Mouse (Mus musculus) forebrain, embryonic 15.5 days (tissue): Measurements from ENCODE around the gene Commd7. TPM values are rescaled to one million over a fixed set of nuclear protein-coding genes. Genes with fewer than 3 reads are reported as not detected.
A peak's percentile ranks its signal among the peaks of the same experiment; 100 is the strongest.

Experiments used
- ATAC-seq: fragments of 200-750 bp; cut with Nextera tagmentation; replicated peaks from 2 replicates; pipeline ENCODE4 v1.8.0; 2017; ENCODE audit warnings: mild to moderate bottlenecking, moderate TSS enrichment, moderate library complexity
- H3K27ac ChIP-seq: fragments of 300-500 bp; sonication (generic); replicated peaks from 2 replicates; pipeline ENCODE4 v1.5.1; 2015; ENCODE audit warnings: mild to moderate bottlenecking, inconsistent platforms
- H3K27me3 ChIP-seq: fragments of 300-500 bp; sonication (generic); 2 replicates; pipeline ENCODE4 v1.6.1; 2015; ENCODE audit warnings: inconsistent platforms
- H3K36me3 ChIP-seq: fragments of 300-500 bp; sonication (generic); 2 replicates; pipeline ENCODE4 v1.6.1; 2015; ENCODE audit warnings: mild to moderate bottlenecking, inconsistent platforms
- H3K4me1 ChIP-seq: fragments of 300-500 bp; sonication (generic); 2 replicates; pipeline ENCODE4 v1.6.1; 2015; ENCODE audit warnings: inconsistent platforms
- H3K4me2 ChIP-seq: fragments of 300-500 bp; sonication (generic); replicated peaks from 2 replicates; pipeline ENCODE4 v1.6.1; 2015; ENCODE audit warnings: mild to moderate bottlenecking, inconsistent platforms
- H3K4me3 ChIP-seq: fragments of 300-500 bp; sonication (generic); 2 replicates; pipeline ENCODE4 v1.5.1; 2015; ENCODE audit warnings: mild to moderate bottlenecking, inconsistent platforms
- H3K9ac ChIP-seq: fragments of 300-500 bp; sonication (generic); replicated peaks from 2 replicates; pipeline ENCODE4 v1.6.1; 2015; ENCODE audit warnings: mild to moderate bottlenecking, inconsistent platforms
- H3K9me3 ChIP-seq: fragments of 300-500 bp; sonication (generic); 2 replicates; pipeline ENCODE4 v1.6.1; 2016; ENCODE audit warnings: inconsistent platforms
- WGBS: fragments of 180-500 bp; shearing (Covaris S2); methylation state at CpG from one replicate; pipeline ENCODE4 v1.1.7; 2015; ENCODE audit warnings: mixed read lengths; 5-methylcytosine and 5-hydroxymethylcytosine counted together
- polyA plus RNA-seq: library from polyadenylated mRNA; unstranded; fragments of >200 nt; fragmentation: Nextera tagmentation; extraction: Ambion mirVana; gene quantifications from 2 replicates; pipeline ENCODE4 v1.2.1, GENCODE M21; 2015

The Commd7 gene
- polyA plus RNA-seq, 1 experiment from 2014 or later = 104 TPM

GRCm38 (mm10) chr2:153618439-153618838 lies 14.1 kb downstream of the Commd7 start:
- no peak overlapping the region for H3K9ac ChIP-seq
- no peak overlapping the region for H3K4me2 ChIP-seq
- H3K36me3 ChIP-seq = peaks cover 55% of the 10 kb centered on the region
- WGBS = 95% methylated on average over 6 of the region's 6 CpGs
- no peak overlapping the region for H3K27ac ChIP-seq
- no peaks in the 10 kb centered on the region for H3K27me3 ChIP-seq
- no peak for ATAC-seq
- no peaks in the 10 kb centered on the region for H3K9me3 ChIP-seq
- H3K4me1 ChIP-seq = 0 out of 2 replicates have a peak, but pooled peaks cover 3% of the 10 kb centered on the region
- H3K4me3 ChIP-seq = no peak overlapping the region

- no peak for ATAC-seq
- H3K27ac ChIP-seq = no peak overlapping the region
- 92% methylated on average over 3 of the region's 3 CpGs for WGBS
- H3K4me3 ChIP-seq = no peak overlapping the region
- no peak overlapping the region for H3K9ac ChIP-seq
- H3K9me3 ChIP-seq = no peaks in the 10 kb centered on the region
- no peak overlapping the region for H3K4me2 ChIP-seq
- H3K27me3 ChIP-seq = no peaks in the 10 kb centered on the region
- peaks cover 4% of the 10 kb centered on the region for H3K4me1 ChIP-seq
- peaks cover 44% of the 10 kb centered on the region for H3K36me3 ChIP-seq
These were observed 15.7 kb downstream of the Commd7 start for GRCm38 (mm10) chr2:153616893-153617292.

GRCm38 (mm10) chr2:153612594-153613281 lies 19.8 kb downstream of the Commd7 start:
- H3K4me2 ChIP-seq = no peak overlapping the region
- 26% methylated on average over 3 of the region's 3 CpGs for WGBS
- no peaks in the 10 kb centered on the region for H3K27me3 ChIP-seq
- H3K27ac ChIP-seq = peak overlapping the region; percentile 25
- no peak overlapping the region for H3K9ac ChIP-seq
- 0 out of 2 replicates have a peak, but pooled peaks cover 4% of the 10 kb centered on the region for H3K36me3 ChIP-seq
- ATAC-seq = no peak
- peaks cover 39% of the 10 kb centered on the region for H3K4me1 ChIP-seq
- no peak overlapping the region for H3K4me3 ChIP-seq
- H3K9me3 ChIP-seq = no peaks in the 10 kb centered on the region

- ATAC-seq = no peak
- Histone ChIP-seq H3K4me2 (no peak overlapping the region), H3K4me1 (peaks cover 42% of the 10 kb centered on the region), H3K9ac (no peak overlapping the region), H3K36me3 (no peaks in the 10 kb centered on the region), H3K9me3 (no peaks in the 10 kb centered on the region), H3K27ac (no peak overlapping the region; the same call in 1 of the 2 replicates), H3K27me3 (no peaks in the 10 kb centered on the region), H3K4me3 (no peak overlapping the region)
- 97% methylated on average over 1 of the region's 1 CpGs for WGBS
These were observed 20.8 kb downstream of the Commd7 start for GRCm38 (mm10) chr2:153611743-153612142.

- Histone ChIP-seq H3K27me3 (no peaks in the 10 kb centered on the region), H3K4me2 (no peak overlapping the region), H3K9ac (0 out of 2 replicates have a peak overlapping the region, but pooled peaks have one; percentile 27), H3K4me1 (peaks cover 42% of the 10 kb centered on the region), H3K4me3 (no peak overlapping the region), H3K36me3 (no peaks in the 10 kb centered on the region), H3K27ac (peak overlapping the region; percentile 89), H3K9me3 (no peaks in the 10 kb centered on the region)
- ATAC-seq = no peak
- WGBS = 69% methylated on average over 7 of the region's 7 CpGs
These were observed 21.3 kb downstream of the Commd7 start for GRCm38 (mm10) chr2:153611241-153611630.

GRCm38 (mm10) chr2:153610426-153611240 lies 21.9 kb downstream of the Commd7 start:
- ATAC-seq = peak; percentile 54
- 15% methylated on average over 14 of the region's 14 CpGs for WGBS
- H3K4me1 ChIP-seq = peaks cover 42% of the 10 kb centered on the region
- no peak overlapping the region for H3K4me2 ChIP-seq
- 0 out of 2 replicates have a peak overlapping the region, but pooled peaks have one; percentile 27 for H3K9ac ChIP-seq
- no peak overlapping the region for H3K4me3 ChIP-seq
- H3K27me3 ChIP-seq = no peaks in the 10 kb centered on the region
- no peaks in the 10 kb centered on the region for H3K36me3 ChIP-seq
- peak overlapping the region; percentile 89 for H3K27ac ChIP-seq
- no peaks in the 10 kb centered on the region for H3K9me3 ChIP-seq

- Histone ChIP-seq H3K4me1 (peaks cover 42% of the 10 kb centered on the region), H3K36me3 (no peaks in the 10 kb centered on the region), H3K9me3 (no peaks in the 10 kb centered on the region), H3K9ac (no peak overlapping the region), H3K4me3 (no peak overlapping the region), H3K27ac (peak overlapping the region; percentile 89), H3K4me2 (no peak overlapping the region), H3K27me3 (no peaks in the 10 kb centered on the region)
- WGBS = 4% methylated on average over 9 of the region's 9 CpGs
- ATAC-seq = peak; percentile 55
These were observed 23.0 kb downstream of the Commd7 start for GRCm38 (mm10) chr2:153609548-153609947.

- no peak overlapping the region for H3K9ac ChIP-seq
These were observed 23.5 kb downstream of the Commd7 start for GRCm38 (mm10) chr2:153609058-153609457.

GRCm38 (mm10) chr2:153607870-153608515 lies 24.6 kb downstream of the Commd7 start:
- Histone ChIP-seq H3K4me3 (no peak overlapping the region), H3K9ac (no peak overlapping the region), H3K27ac (peak overlapping the region; percentile 89), H3K4me1 (peaks cover 42% of the 10 kb centered on the region), H3K4me2 (no peak overlapping the region), H3K27me3 (no peaks in the 10 kb centered on the region), H3K36me3 (no peaks in the 10 kb centered on the region), H3K9me3 (no peaks in the 10 kb centered on the region)
- WGBS = 64% methylated on average over 13 of the region's 13 CpGs
- ATAC-seq = peak; percentile 51; the same call in 1 of the 2 replicates

More at GRCm38 (mm10) chr2:153609058-153609457, 23.5 kb downstream of the Commd7 start:
- Histone ChIP-seq H3K36me3 (no peaks in the 10 kb centered on the region), H3K4me1 (peaks cover 42% of the 10 kb centered on the region), H3K4me3 (no peak overlapping the region), H3K4me2 (no peak overlapping the region), H3K9me3 (no peaks in the 10 kb centered on the region), H3K27ac (peak overlapping the region; percentile 89), H3K27me3 (no peaks in the 10 kb centered on the region)
- 64% methylated on average over 8 of the region's 8 CpGs for WGBS
- ATAC-seq = no peak

- 80% methylated on average over 3 of the region's 3 CpGs for WGBS
- Histone ChIP-seq H3K4me3 (no peak overlapping the region), H3K9ac (no peak overlapping the region), H3K9me3 (no peaks in the 10 kb centered on the region), H3K4me2 (no peak overlapping the region), H3K27ac (no peak overlapping the region), H3K36me3 (no peaks in the 10 kb centered on the region), H3K4me1 (peaks cover 40% of the 10 kb centered on the region), H3K27me3 (no peaks in the 10 kb centered on the region)
- no peak for ATAC-seq
These were observed 26.2 kb downstream of the Commd7 start for GRCm38 (mm10) chr2:153606421-153606820.

GRCm38 (mm10) chr2:153603724-153604123 lies 28.9 kb downstream of the Commd7 start:
- ATAC-seq = no peak
- Histone ChIP-seq H3K4me1 (peaks cover 27% of the 10 kb centered on the region), H3K27ac (no peak overlapping the region), H3K27me3 (no peaks in the 10 kb centered on the region), H3K9ac (no peak overlapping the region), H3K4me3 (no peak overlapping the region), H3K36me3 (no peaks in the 10 kb centered on the region), H3K4me2 (no peak overlapping the region), H3K9me3 (no peaks in the 10 kb centered on the region)
- WGBS = 40% methylated on average over 4 of the region's 4 CpGs
